Mouse (Mus musculus) spleen, postnatal 4 days (tissue): Measurements from ENCODE around the gene Ascc3.

Source experiments
- DNase-seq, 2 experiments: peaks; one replicate each; pipeline ENCODE4 v3.0.0; 2022; ENCODE audit warnings: low spot score in 2 of 2

The Ascc3 gene

GRCm38 (mm10) chr10:50895091-50895790 is 302.8 kb downstream of the Ascc3 start:
- no peak for DNase-seq

- DNase-seq: no peak
Measured at GRCm38 (mm10) chr10:50895881-50896766, 303.7 kb downstream of the Ascc3 start.

GRCm38 (mm10) chr10:50896767-50897390 is 304.4 kb downstream of the Ascc3 start:
- no peak for DNase-seq

GRCm38 (mm10) chr10:50897530-50898471 is 305.3 kb downstream of the Ascc3 start:
- DNase-seq: no peak

- no peak for DNase-seq
Measured at GRCm38 (mm10) chr10:50898621-50899020, 306.2 kb downstream of the Ascc3 start.

GRCm38 (mm10) chr10:50899846-50900745 is 307.6 kb downstream of the Ascc3 start:
- DNase-seq: no peak
